Mouse (Mus musculus): ENCODE measurements at regions not wholly inside any gene's neighbourhood (a gene's known extent, or its start where the extent isn't known, plus 50 kb on each side); places are given as distances from the start of the nearest gene placed in this dataset.
A peak's percentile ranks its signal among the peaks of the same experiment; 100 is the strongest.

DNA sequence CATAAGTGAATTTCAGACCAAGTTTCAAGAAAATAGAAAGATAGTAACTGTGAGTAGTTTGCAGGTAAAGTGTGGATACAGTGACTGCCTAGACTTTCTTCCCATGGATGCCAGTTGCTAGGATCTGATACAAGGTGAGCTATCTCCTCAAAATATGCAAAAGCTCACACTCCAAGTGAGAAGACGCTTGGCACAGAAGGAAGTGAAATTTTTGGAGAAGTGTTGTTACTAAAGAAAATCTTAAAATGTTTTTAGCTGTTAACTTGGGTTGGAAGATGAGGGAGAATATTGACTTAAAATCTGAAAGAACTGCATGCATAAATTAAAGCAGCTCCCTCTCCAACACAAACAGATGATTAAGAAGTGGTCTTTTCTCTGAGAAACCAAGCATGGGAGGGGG, 395.8 kb downstream of the Plod2 start:
- ATAC-seq (replicated peaks; ENCODE audit: low FRiP score, low read depth), result no peak
- no peaks in the 10 kb centered on the region for H3K27me3 ChIP-seq (ENCODE audit: insufficient read depth, low read length)
- no peaks in the 10 kb centered on the region for H3K36me3 ChIP-seq (ENCODE audit: insufficient read depth, low read length)
- H3K4me1 ChIP-seq (replicated peaks; ENCODE audit: insufficient read depth, low read length), result no peaks in the 10 kb centered on the region
- no peak overlapping the region for H3K9ac ChIP-seq (ENCODE audit: low read depth, low read length)
- DNase-seq (ENCODE audit: low spot score), result no peak
- no peak overlapping the region for H3K27ac ChIP-seq
- TF ChIP-seq CTCF (IDR thresholded peaks at IDR 0.05; ENCODE audit: low read depth), result no peak
- no peak overlapping the region for H3K4me3 ChIP-seq (replicated peaks; ENCODE audit: low read depth, low read length)
- 82% methylated on average over 1 of the region's 1 CpGs for WGBS
- no peak overlapping the region for H3K4me2 ChIP-seq (ENCODE audit: low read length)
- 0 out of 2 replicates have a peak, but pooled peaks cover 4% of the 10 kb centered on the region for H3K9me3 ChIP-seq (replicated peaks; ENCODE audit: low read length)

DNA sequence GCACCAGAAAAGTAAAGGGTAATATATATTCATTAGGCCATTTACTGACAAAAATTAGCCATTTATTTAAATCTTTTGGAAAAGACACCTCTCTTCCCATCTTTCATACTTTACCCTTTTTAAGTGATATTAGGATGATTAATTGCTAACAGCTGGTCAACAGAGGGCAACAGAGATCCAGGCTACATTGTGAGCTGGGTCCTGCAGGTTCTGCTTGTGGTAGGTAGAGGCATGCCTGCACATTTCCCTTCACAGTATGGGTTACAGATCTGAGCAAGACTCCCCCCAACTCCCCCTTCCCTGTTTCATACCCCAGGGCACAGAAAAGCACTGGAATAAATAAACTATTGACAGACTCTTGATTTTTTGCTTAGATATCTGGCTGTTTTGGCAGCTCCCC, 408.1 kb downstream of the Plod2 start:
- no peak for ATAC-seq (replicated peaks; ENCODE audit: low FRiP score, low read depth)
- Histone ChIP-seq H3K27me3 (ENCODE audit: insufficient read depth, low read length) (no peaks in the 10 kb centered on the region), H3K4me1 (replicated peaks; ENCODE audit: insufficient read depth, low read length) (no peaks in the 10 kb centered on the region), H3K4me3 (replicated peaks; ENCODE audit: low read depth, low read length) (no peak overlapping the region), H3K9me3 (replicated peaks; ENCODE audit: low read length) (no peaks in the 10 kb centered on the region), H3K4me2 (ENCODE audit: low read length) (no peak overlapping the region), H3K9ac (ENCODE audit: low read depth, low read length) (no peak overlapping the region), H3K27ac (no peak overlapping the region), H3K36me3 (ENCODE audit: insufficient read depth, low read length) (no peaks in the 10 kb centered on the region)
- no peak for DNase-seq (ENCODE audit: low spot score)
- peak; percentile 43; the same call in 1 of the 2 replicates for TF ChIP-seq CTCF (IDR thresholded peaks at IDR 0.05; ENCODE audit: low read depth)

- no peaks in the 10 kb centered on the region for H3K9me3 ChIP-seq (replicated peaks; ENCODE audit: low read length)
These were observed 421.3 kb downstream of the Plod2 start for GRCm38 (mm10) chr9:92963275-92963674.

DNA sequence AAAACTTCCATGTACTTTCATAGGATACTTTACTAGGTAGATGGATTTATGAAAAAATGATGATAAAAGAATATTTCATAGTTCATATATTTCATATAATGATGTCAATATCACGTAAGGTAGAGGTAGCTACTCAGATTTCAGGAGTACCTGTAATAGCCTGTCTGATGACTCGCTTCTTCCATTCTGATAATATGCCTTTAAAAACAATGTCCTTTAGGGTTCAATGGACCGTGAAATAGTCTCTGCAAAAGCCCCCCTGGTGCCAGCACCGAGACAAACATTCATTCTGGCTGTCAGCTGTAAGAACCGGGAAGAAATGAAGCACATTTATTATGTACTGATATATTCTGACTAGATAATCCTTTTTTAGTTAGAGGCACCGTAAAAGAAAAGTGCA, 449.7 kb downstream of the Plod2 start:
- no peaks in the 10 kb centered on the region for H3K4me1 ChIP-seq (replicated peaks; ENCODE audit: insufficient read depth, low read length)
- no peaks in the 10 kb centered on the region for H3K36me3 ChIP-seq (ENCODE audit: insufficient read depth, low read length)
- no peak overlapping the region for H3K9ac ChIP-seq (ENCODE audit: low read depth, low read length)
- H3K4me3 ChIP-seq (replicated peaks; ENCODE audit: low read depth, low read length), result no peak overlapping the region
- TF ChIP-seq CTCF (IDR thresholded peaks at IDR 0.05; ENCODE audit: low read depth), result no peak
- DNase-seq (ENCODE audit: low spot score), result no peak
- H3K4me2 ChIP-seq (ENCODE audit: low read length), result no peak overlapping the region
- ATAC-seq (replicated peaks; ENCODE audit: low FRiP score, low read depth), result no peak
- WGBS, result 41% methylated on average over 6 of the region's 6 CpGs
- no peak overlapping the region for H3K27ac ChIP-seq
- H3K9me3 ChIP-seq (replicated peaks; ENCODE audit: low read length), result no peaks in the 10 kb centered on the region
- no peaks in the 10 kb centered on the region for H3K27me3 ChIP-seq (ENCODE audit: insufficient read depth, low read length)

More at GRCm38 (mm10) chr9:92963275-92963674, 421.3 kb downstream of the Plod2 start:
- DNase-seq (ENCODE audit: low spot score) (no peak), ATAC-seq (replicated peaks; ENCODE audit: low FRiP score, low read depth) (no peak)
- H3K36me3 ChIP-seq (ENCODE audit: insufficient read depth, low read length), result no peaks in the 10 kb centered on the region
- no peak for TF ChIP-seq CTCF (IDR thresholded peaks at IDR 0.05; ENCODE audit: low read depth)
- H3K9ac ChIP-seq (ENCODE audit: low read depth, low read length), result no peak overlapping the region
- H3K4me1 ChIP-seq (replicated peaks; ENCODE audit: insufficient read depth, low read length), result no peaks in the 10 kb centered on the region
- H3K4me2 ChIP-seq (ENCODE audit: low read length), result no peak overlapping the region
- no peak overlapping the region for H3K27ac ChIP-seq
- H3K27me3 ChIP-seq (ENCODE audit: insufficient read depth, low read length), result no peaks in the 10 kb centered on the region
- WGBS, result 88% methylated on average over 1 of the region's 1 CpGs
- H3K4me3 ChIP-seq (replicated peaks; ENCODE audit: low read depth, low read length), result no peak overlapping the region

DNA sequence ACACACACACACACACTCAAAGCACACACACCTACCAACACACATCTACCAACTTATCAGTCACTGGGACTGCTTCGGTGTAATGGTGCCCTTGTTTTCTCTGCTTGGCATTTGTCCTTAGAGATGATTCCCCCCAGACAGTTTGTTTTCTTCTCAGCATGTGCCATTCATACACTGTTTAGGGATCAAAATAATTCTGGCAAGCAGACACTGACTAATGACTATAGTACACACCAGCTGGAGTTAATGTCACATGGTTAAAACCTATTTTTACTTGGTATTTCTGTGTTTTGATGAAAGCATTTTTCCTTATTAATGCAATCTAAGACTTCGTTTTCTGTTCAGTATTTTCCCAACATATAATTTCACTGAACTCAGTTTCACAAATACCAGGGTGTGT, 454.1 kb downstream of the Plod2 start:
- H3K27me3 ChIP-seq (ENCODE audit: insufficient read depth, low read length), result no peaks in the 10 kb centered on the region
- no peak overlapping the region for H3K27ac ChIP-seq
- no peak overlapping the region for H3K9ac ChIP-seq (ENCODE audit: low read depth, low read length)
- no peak overlapping the region for H3K4me3 ChIP-seq (replicated peaks; ENCODE audit: low read depth, low read length)
- TF ChIP-seq CTCF (IDR thresholded peaks at IDR 0.05; ENCODE audit: low read depth), result no peak
- whole genome bisulfite sequencing, result 75% methylated on average over 2 of the region's 2 CpGs
- no peak for DNase-seq (ENCODE audit: low spot score)
- H3K9me3 ChIP-seq (replicated peaks; ENCODE audit: low read length), result no peaks in the 10 kb centered on the region
- ATAC-seq (replicated peaks; ENCODE audit: low FRiP score, low read depth), result no peak
- H3K4me2 ChIP-seq (ENCODE audit: low read length), result no peak overlapping the region
- no peaks in the 10 kb centered on the region for H3K4me1 ChIP-seq (replicated peaks; ENCODE audit: insufficient read depth, low read length)
- H3K36me3 ChIP-seq (ENCODE audit: insufficient read depth, low read length), result no peaks in the 10 kb centered on the region

DNA sequence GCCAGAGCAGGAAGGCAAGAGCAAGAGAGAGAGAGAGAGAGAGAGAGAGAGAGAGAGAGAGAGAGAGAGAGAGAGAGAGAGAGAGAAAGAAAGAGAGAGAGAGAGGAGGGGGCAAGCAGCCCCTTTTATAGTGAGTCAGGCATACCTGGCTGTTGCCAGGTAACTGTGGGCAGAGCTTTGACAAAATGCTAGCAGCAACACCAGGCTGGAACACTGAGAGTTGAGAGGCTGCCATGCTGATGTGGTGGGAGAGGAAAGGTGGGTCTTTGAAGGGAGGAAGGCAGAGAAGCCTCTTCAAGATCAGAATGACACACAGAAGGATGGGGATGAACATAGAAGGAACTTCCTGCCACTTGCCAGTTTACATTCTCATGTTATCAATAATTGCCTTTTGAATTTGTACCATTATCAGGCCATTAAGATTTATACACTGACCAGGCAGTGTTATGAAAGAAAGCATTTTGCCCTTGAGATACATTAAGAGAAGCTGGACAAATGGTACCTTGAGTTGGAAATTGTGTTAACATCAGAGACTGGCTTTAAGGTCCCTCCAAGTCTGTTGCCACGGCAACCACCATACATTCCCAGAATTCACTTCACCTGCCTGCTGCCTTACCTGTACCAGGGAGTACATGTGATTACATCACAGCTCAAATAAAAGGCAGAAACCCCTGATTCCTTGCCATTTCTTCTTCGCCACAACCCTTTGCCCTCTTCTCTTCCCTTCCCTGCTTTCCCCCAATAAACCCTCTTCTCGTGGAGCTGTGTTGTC, 463.3 kb downstream of the Plod2 start:
- no peaks in the 10 kb centered on the region for H3K36me3 ChIP-seq (ENCODE audit: insufficient read depth, low read length)
- WGBS, result 94% methylated on average over 3 of the region's 3 CpGs
- H3K4me2 ChIP-seq (ENCODE audit: low read length), result no peak overlapping the region
- H3K4me3 ChIP-seq (replicated peaks; ENCODE audit: low read depth, low read length), result no peak overlapping the region
- no peaks in the 10 kb centered on the region for H3K4me1 ChIP-seq (replicated peaks; ENCODE audit: insufficient read depth, low read length)
- H3K27me3 ChIP-seq (ENCODE audit: insufficient read depth, low read length), result no peaks in the 10 kb centered on the region
- H3K9me3 ChIP-seq (replicated peaks; ENCODE audit: low read length), result no peaks in the 10 kb centered on the region
- DNase-seq (ENCODE audit: low spot score), result no peak
- H3K27ac ChIP-seq, result no peak overlapping the region
- no peak for TF ChIP-seq CTCF (IDR thresholded peaks at IDR 0.05; ENCODE audit: low read depth)
- H3K9ac ChIP-seq (ENCODE audit: low read depth, low read length), result no peak overlapping the region
- no peak for ATAC-seq (replicated peaks; ENCODE audit: low FRiP score, low read depth)
